Mouse (Mus musculus) c-Kit-positive CD71-positive TER-119-negative erythroid progenitor cells, embryonic 14.5 days (primary cell): ENCODE measurements around the gene Als2cr12.
"Not testable (repeated sequence)": the region's sequence is repeated elsewhere in the genome, so short reads cannot be mapped to it uniquely, and the experiment has no call there.

ENCODE experiments used
- DNase-seq: peaks from one replicate; pipeline ENCODE4 v3.0.0-alpha.2; 2013; ENCODE audit warnings: low read depth

The Als2cr12 gene

GRCm38 (mm10) chr1:58695810-58696209 is at the start of gene Als2cr12:
Gene Als2cr12, minus strand, starts transcription at chr1:58695989.
- DNase-seq: not testable (repeated sequence)

GRCm38 (mm10) chr1:58744645-58745044 is 48.9 kb upstream of the Als2cr12 start:
- DNase-seq: no peak

GRCm38 (mm10) chr1:58743252-58743651 is 47.5 kb upstream of the Als2cr12 start:
- no peak for DNase-seq

- DNase-seq: no peak
Measured at GRCm38 (mm10) chr1:58742571-58743021, 46.8 kb upstream of the Als2cr12 start.

- DNase-seq: no peak
Measured at GRCm38 (mm10) chr1:58739529-58739928, 43.7 kb upstream of the Als2cr12 start.

GRCm38 (mm10) chr1:58736968-58737367 is 41.2 kb upstream of the Als2cr12 start:
- no peak for DNase-seq

- no peak for DNase-seq
Measured at GRCm38 (mm10) chr1:58735962-58736361, 40.2 kb upstream of the Als2cr12 start.

- DNase-seq: no peak
Measured at GRCm38 (mm10) chr1:58734043-58734920, 38.5 kb upstream of the Als2cr12 start.

- DNase-seq: no peak
Measured at GRCm38 (mm10) chr1:58733636-58734035, 37.8 kb upstream of the Als2cr12 start.

- DNase-seq: no peak
Measured at GRCm38 (mm10) chr1:58728590-58728868, 32.7 kb upstream of the Als2cr12 start.

GRCm38 (mm10) chr1:58727747-58728589 is 32.2 kb upstream of the Als2cr12 start:
- DNase-seq: no peak

GRCm38 (mm10) chr1:58727019-58727746 is 31.4 kb upstream of the Als2cr12 start:
- no peak for DNase-seq

- no peak for DNase-seq
Measured at GRCm38 (mm10) chr1:58725767-58726166, 30.0 kb upstream of the Als2cr12 start.

- no peak for DNase-seq
Measured at GRCm38 (mm10) chr1:58725095-58725494, 29.3 kb upstream of the Als2cr12 start.

- DNase-seq: no peak
Measured at GRCm38 (mm10) chr1:58724533-58724932, 28.7 kb upstream of the Als2cr12 start.

GRCm38 (mm10) chr1:58723809-58724405 is 28.1 kb upstream of the Als2cr12 start:
- no peak for DNase-seq

GRCm38 (mm10) chr1:58723062-58723808 is 27.4 kb upstream of the Als2cr12 start:
- no peak for DNase-seq

- no peak for DNase-seq
Measured at GRCm38 (mm10) chr1:58722115-58722938, 26.5 kb upstream of the Als2cr12 start.

- DNase-seq: no peak
Measured at GRCm38 (mm10) chr1:58720988-58721387, 25.2 kb upstream of the Als2cr12 start.

- no peak for DNase-seq
Measured at GRCm38 (mm10) chr1:58720090-58720489, 24.3 kb upstream of the Als2cr12 start.
